Mouse (Mus musculus) ES-E14 (cell line): Measurements from ENCODE around the gene Klri2. TPM values are rescaled to one million over a fixed set of nuclear protein-coding genes. Genes with fewer than 3 reads are reported as not detected.

Experiments used
- DNase-seq: peaks from one replicate; pipeline ENCODE4 v3.0.0-alpha.2; 2013; ENCODE audit warnings: low read depth, low spot score
- H3K27ac ChIP-seq: 2 replicates; pipeline ENCODE4 v1.5.1; 2012; ENCODE audit warnings: low read depth, mild to moderate bottlenecking, low read length, moderate library complexity, mixed read lengths; ENCODE audit not compliant: poor library complexity, insufficient read depth, severe bottlenecking
- H3K36me3 ChIP-seq: 2 replicates; pipeline ENCODE4 v1.6.1; 2012; ENCODE audit warnings: mild to moderate bottlenecking, low read length, moderate library complexity, mixed read lengths; ENCODE audit not compliant: control insufficient read depth, poor library complexity, insufficient read depth, severe bottlenecking
- H3K4me1 ChIP-seq, 2 experiments: fragments of 150-350 bp in 1 of 2; sonication (generic) in 1 of 2; 2 replicates each; pipeline ENCODE4 v1.6.1; 2012; ENCODE audit warnings: low read length in 2 of 2, mild to moderate bottlenecking in 1 of 2, mixed read lengths in 1 of 2; ENCODE audit not compliant: control insufficient read depth in 2 of 2, insufficient read depth in 2 of 2, poor library complexity in 1 of 2
- H3K4me3 ChIP-seq, 2 experiments: fragments of 150-350 bp in 1 of 2; sonication (generic) in 1 of 2; 2 replicates each; pipeline ENCODE4 v1.5.1; 2012; ENCODE audit warnings: low read length in 2 of 2, low read depth in 1 of 2, mild to moderate bottlenecking in 1 of 2, mixed read lengths in 1 of 2; ENCODE audit not compliant: insufficient read depth in 1 of 2, poor library complexity in 1 of 2, severe bottlenecking in 1 of 2
- H3K9ac ChIP-seq: 2 replicates; pipeline ENCODE4 v1.6.1; 2012; ENCODE audit warnings: low read depth, mild to moderate bottlenecking, low read length, mixed read lengths; ENCODE audit not compliant: poor library complexity, insufficient read depth, severe bottlenecking
- H3K9me3 ChIP-seq: fragments of 150-350 bp; sonication (generic); 2 replicates; pipeline ENCODE4 v1.6.1; 2012; ENCODE audit warnings: low read depth, mild to moderate bottlenecking, low read length; ENCODE audit not compliant: control insufficient read depth, insufficient read depth
- CHD2 ChIP-seq: IDR thresholded peaks from 2 replicates; pipeline ENCODE4 v1.6.1; 2014; ENCODE audit warnings: mild to moderate bottlenecking, low read depth, low read length, inconsistent platforms
- HCFC1 ChIP-seq: IDR thresholded peaks from 2 replicates; pipeline ENCODE4 v1.6.1; 2012; ENCODE audit warnings: low read length, inconsistent platforms, borderline replicate concordance; ENCODE audit not compliant: insufficient read depth
- MAFK ChIP-seq: IDR thresholded peaks from 2 replicates; pipeline ENCODE4 v1.6.1; 2014; ENCODE audit warnings: mild to moderate bottlenecking, low read depth, low read length, inconsistent platforms; ENCODE audit not compliant: insufficient read depth
- ZC3H11A ChIP-seq: IDR thresholded peaks from 2 replicates; pipeline ENCODE4 v1.6.1; 2012; ENCODE audit warnings: low read depth, mild to moderate bottlenecking, inconsistent platforms, low read length, borderline replicate concordance
- ZNF384 ChIP-seq: IDR thresholded peaks from 2 replicates; pipeline ENCODE4 v1.6.1; 2012; ENCODE audit warnings: low read depth, low read length, inconsistent platforms
- in situ Hi-C, 2 experiments: fragments of 600-800 bp; cut with MboI; formaldehyde crosslinking; loops; one replicate each; pipeline ENCODE4 v1.15.1; 2025; ENCODE audit warnings: low sequenced_read_pairs in 2 of 2, inconsistent platforms in 1 of 2; ENCODE audit not compliant: unreplicated experiment in 2 of 2
- total RNA-seq: library from RNA; depleted of rRNA; stranded (reverse); fragments of 300-350 nt; gene quantifications from 2 replicates; pipeline ENCODE4 v1.2.3, GENCODE M21; 2012

Gene Klri2
- total RNA-seq, 1 experiment, result not detected

GRCm38 (mm10) chr6:129736414-129736813 lies 3.9 kb downstream of the Klri2 start:
- no peak for DNase-seq
- H3K4me3 ChIP-seq, result no peak overlapping the region
- H3K4me1 ChIP-seq, result no peaks in the 10 kb centered on the region
- in situ Hi-C loops, result no loop called here
- TF ChIP-seq MAFK (no peak), HCFC1 (no peak), ZNF384 (no peak), ZC3H11A (no peak), CHD2 (no peak)
- H3K36me3 ChIP-seq, result no peaks in the 10 kb centered on the region
- no peak overlapping the region for H3K27ac ChIP-seq
- no peaks in the 10 kb centered on the region for H3K9me3 ChIP-seq
- H3K9ac ChIP-seq, result no peak overlapping the region

- no peak overlapping the region for H3K27ac ChIP-seq
- no peak for TF ChIP-seq MAFK
- no peak for TF ChIP-seq ZC3H11A
- no peak for TF ChIP-seq ZNF384
- TF ChIP-seq HCFC1, result no peak
- no peak for TF ChIP-seq CHD2
- H3K4me1 ChIP-seq, result no peaks in the 10 kb centered on the region
- DNase-seq, result no peak
- no peak overlapping the region for H3K4me3 ChIP-seq
- H3K9ac ChIP-seq, result no peak overlapping the region
- no peaks in the 10 kb centered on the region for H3K36me3 ChIP-seq
- in situ Hi-C loops, result no loop called here
- H3K9me3 ChIP-seq, result no peaks in the 10 kb centered on the region
Observed at GRCm38 (mm10) chr6:129727237-129727636, 13.0 kb downstream of the Klri2 start.

GRCm38 (mm10) chr6:129721390-129721789 lies 18.9 kb downstream of the Klri2 start:
- no peak overlapping the region for H3K27ac ChIP-seq
- in situ Hi-C loops, result no loop called here
- H3K4me1 ChIP-seq, result no peaks in the 10 kb centered on the region

GRCm38 (mm10) chr6:129720487-129720886 lies 19.8 kb downstream of the Klri2 start:
- Histone ChIP-seq H3K27ac (no peak overlapping the region), H3K4me3 (no peak overlapping the region), H3K9me3 (no peaks in the 10 kb centered on the region), H3K4me1 (no peaks in the 10 kb centered on the region), H3K36me3 (no peaks in the 10 kb centered on the region), H3K9ac (no peak overlapping the region)
- in situ Hi-C loops, result no loop called here
- no peak for DNase-seq
- TF ChIP-seq ZC3H11A (no peak), HCFC1 (no peak), MAFK (no peak), CHD2 (no peak), ZNF384 (no peak)

More at GRCm38 (mm10) chr6:129721390-129721789, 18.9 kb downstream of the Klri2 start:
- no peaks in the 10 kb centered on the region for H3K9me3 ChIP-seq
- no peak overlapping the region for H3K4me3 ChIP-seq
- no peaks in the 10 kb centered on the region for H3K36me3 ChIP-seq
- TF ChIP-seq HCFC1 (no peak), CHD2 (no peak), ZC3H11A (no peak), ZNF384 (no peak), MAFK (no peak)
- no peak for DNase-seq
- H3K9ac ChIP-seq, result no peak overlapping the region

- Histone ChIP-seq H3K27ac (no peak within 1 kb of the TSS), H3K9me3 (no peaks in the 10 kb centered on the region), H3K4me1 (no peaks in the 10 kb centered on the region), H3K36me3 (no peaks in the 10 kb centered on the region), H3K4me3 (no peak within 1 kb of the TSS), H3K9ac (no peak within 1 kb of the TSS)
- in situ Hi-C loops, result no loop called here
- no peak for DNase-seq
- TF ChIP-seq ZC3H11A, result no peak
- TF ChIP-seq CHD2, result no peak
- no peak for TF ChIP-seq HCFC1
- no peak for TF ChIP-seq MAFK
- no peak for TF ChIP-seq ZNF384
Observed at GRCm38 (mm10) chr6:129717032-129717431, 23.3 kb downstream of the Klri2 start, which contains the start of gene Klri1. Gene Klri1, minus strand, starts transcription at chr6:129717132.
